In genomic region chr9:55010588-55011350, GRCm38 (mm10) we compare ENCODE assay signal across 18 mouse cellular contexts. TPM values are rescaled to one million over a fixed set of nuclear protein-coding genes. Genes with fewer than 3 reads are reported as not detected.
DNase-seq lines count a peak whose midpoint lies in the region; ATAC-seq and TF ChIP-seq lines count a peak whose summit lies in the region.
"Had no signal": no experiment of that assay in that cellular context is flagged by ENCODE, and none has a peak within 500 bp of the region (broad histone marks: within the 10 kb centered on the region; RNA-seq: fewer than 3 reads in every experiment).

No protein-coding gene starts in this region.

- peak; percentile 42 for DNase-seq in embryo, embryonic 10 days (ENCODE audit: low spot score)
- no peak for DNase-seq in embryo, embryonic 9.5 days (ENCODE audit: extremely low spot score)
- DNase-seq in midbrain, postnatal 0 days (ENCODE audit: low spot score) = no peak
- peak; percentile 7 for DNase-seq in MEL (ENCODE audit: low read depth, low spot score)
- no peak for DNase-seq in cerebellum, postnatal 25 days
- DNase-seq: cerebellum, postnatal 14 days; gastrocnemius, postnatal 10 days; kidney, adult 9 months; layer of hippocampus, adult 9-11 months; left cerebral cortex, postnatal 4 days; liver, postnatal 0 days had no signal

- H3K27me3 ChIP-seq in midbrain, postnatal 0 days (ENCODE audit: insufficient read depth, low read length) = no peaks in the 10 kb centered on the region
- H3K27me3 ChIP-seq in midbrain, embryonic 13.5 days = no peaks in the 10 kb centered on the region
- peaks cover 8 to 16% of the 10 kb centered on the region in 2 experiments for H3K27me3 ChIP-seq in MEL (ENCODE audit: control insufficient read depth in 1 of 2, insufficient read depth in 2 of 2, low read length in 2 of 2)
- H3K27me3 ChIP-seq in intestine, postnatal 0 days (replicated peaks; ENCODE audit: control insufficient read depth, insufficient read depth, low read length) = no peaks in the 10 kb centered on the region
- H3K27me3 ChIP-seq: forebrain, embryonic 15.5 days; hindbrain, embryonic 13.5 days had no signal

- TF ChIP-seq CTCF in midbrain, postnatal 0 days (IDR thresholded peaks at IDR 0.05) = 0 out of 2 replicates have a peak, but pooled peaks have one; percentile 20
- no peak for TF ChIP-seq CTCF in MEL (IDR thresholded peaks at IDR 0.05 in 2 of 3, conservative IDR thresholded peaks at IDR 0.05 in 1 of 3; ENCODE audit: control insufficient read depth in 1 of 3, insufficient read depth in 1 of 3, low read depth in 2 of 3, low read length in 3 of 3, poor library complexity in 1 of 3, severe bottlenecking in 1 of 3)
- TF ChIP-seq CTCF in intestine, postnatal 0 days (IDR thresholded peaks at IDR 0.05; ENCODE audit: low read depth) = peak; percentile 58

- no peak overlapping the region for H3K4me2 ChIP-seq in midbrain, postnatal 0 days (ENCODE audit: low read depth, low read length, poor library complexity, severe bottlenecking)
- no peak overlapping the region for H3K4me2 ChIP-seq in midbrain, embryonic 13.5 days (replicated peaks)
- no peak overlapping the region for H3K4me2 ChIP-seq in intestine, postnatal 0 days (replicated peaks; ENCODE audit: low read depth)
- H3K4me2 ChIP-seq: forebrain, embryonic 15.5 days; heart, embryonic 13.5 days; hindbrain, embryonic 13.5 days had no signal

- WGBS in midbrain, postnatal 0 days = 50% methylated on average over 6 of the region's 6 CpGs
- WGBS in midbrain, embryonic 13.5 days = 57% methylated on average over 6 of the region's 6 CpGs
- WGBS in intestine, postnatal 0 days = 26% methylated on average over 6 of the region's 6 CpGs

- no peak for TF ChIP-seq EP300 in MEL (IDR thresholded peaks at IDR 0.05; ENCODE audit: low read depth in 1 of 2, low read length in 2 of 2)

- TF ChIP-seq POLR2A in MEL (IDR thresholded peaks at IDR 0.05; ENCODE audit: control insufficient read depth in 1 of 2, insufficient read depth in 1 of 2, low read depth in 1 of 2, low read length in 2 of 2, poor library complexity in 1 of 2) = no peak

- peaks cover 3% of the 10 kb centered on the region; the same call in 1 of the 2 replicates for H3K9me3 ChIP-seq in midbrain, postnatal 0 days (ENCODE audit: low read length)
- H3K9me3 ChIP-seq in midbrain, embryonic 13.5 days = no peaks in the 10 kb centered on the region
- H3K9me3 ChIP-seq in MEL (replicated peaks; ENCODE audit: insufficient read depth, low read length) = no peaks in the 10 kb centered on the region
- H3K9me3 ChIP-seq in intestine, postnatal 0 days (ENCODE audit: control insufficient read depth) = no peaks in the 10 kb centered on the region
- H3K9me3 ChIP-seq: forebrain, embryonic 15.5 days; heart, embryonic 13.5 days; hindbrain, embryonic 13.5 days had no signal

- no peaks in the 10 kb centered on the region for H3K79me2 ChIP-seq in MEL (ENCODE audit: control insufficient read depth, insufficient read depth, low read length, poor library complexity)

- no peaks in the 10 kb centered on the region for H3K4me1 ChIP-seq in midbrain, postnatal 0 days (ENCODE audit: insufficient read depth, low read length)
- H3K4me1 ChIP-seq in midbrain, embryonic 13.5 days (replicated peaks) = no peaks in the 10 kb centered on the region
- H3K4me1 ChIP-seq in MEL (ENCODE audit: control insufficient read depth in 1 of 2, insufficient read depth in 2 of 2, low read length in 2 of 2) = no peaks in the 10 kb centered on the region
- H3K4me1 ChIP-seq in intestine, postnatal 0 days (replicated peaks; ENCODE audit: control insufficient read depth, insufficient read depth, low read length) = no peaks in the 10 kb centered on the region
- H3K4me1 ChIP-seq: forebrain, embryonic 15.5 days; heart, embryonic 13.5 days had no signal

- H3K27ac ChIP-seq in midbrain, postnatal 0 days (ENCODE audit: low read depth, low read length) = no peak overlapping the region
- no peak overlapping the region for H3K27ac ChIP-seq in midbrain, embryonic 13.5 days
- H3K27ac ChIP-seq in MEL (ENCODE audit: control insufficient read depth, low read depth, low read length) = no peak overlapping the region
- no peak overlapping the region for H3K27ac ChIP-seq in intestine, postnatal 0 days (ENCODE audit: low read depth, low read length)
- H3K27ac ChIP-seq: forebrain, embryonic 15.5 days; heart, embryonic 13.5 days; hindbrain, embryonic 13.5 days had no signal

- H3K9ac ChIP-seq in midbrain, postnatal 0 days (replicated peaks; ENCODE audit: low read length, poor library complexity, severe bottlenecking) = no peak overlapping the region
- no peak overlapping the region for H3K9ac ChIP-seq in midbrain, embryonic 13.5 days (replicated peaks)
- H3K9ac ChIP-seq in MEL (ENCODE audit: control insufficient read depth, low read depth, low read length, poor library complexity, severe bottlenecking) = no peak overlapping the region
- H3K9ac ChIP-seq in intestine, postnatal 0 days (ENCODE audit: low read depth, low read length) = no peak overlapping the region
- H3K9ac ChIP-seq: forebrain, embryonic 15.5 days; heart, embryonic 13.5 days; hindbrain, embryonic 13.5 days; liver, postnatal 0 days had no signal

- H3K4me3 ChIP-seq in midbrain, postnatal 0 days (ENCODE audit: low read depth, low read length) = no peak overlapping the region
- no peak overlapping the region for H3K4me3 ChIP-seq in midbrain, embryonic 13.5 days (replicated peaks)
- H3K4me3 ChIP-seq in MEL (ENCODE audit: control insufficient read depth in 1 of 2, insufficient read depth in 1 of 2, low read depth in 2 of 2, low read length in 2 of 2) = no peak overlapping the region
- H3K4me3 ChIP-seq in intestine, postnatal 0 days (ENCODE audit: low read depth, low read length) = no peak overlapping the region
- H3K4me3 ChIP-seq: forebrain, embryonic 15.5 days; heart, embryonic 13.5 days; hindbrain, embryonic 13.5 days had no signal

- no peak for ATAC-seq in midbrain, postnatal 0 days (ENCODE audit: low FRiP score)
- no peak for ATAC-seq in midbrain, embryonic 13.5 days
- peak; percentile 60 for ATAC-seq in intestine, postnatal 0 days
- ATAC-seq in megakaryocyte-erythroid progenitor cell, adult 5-6 weeks (replicated peaks; ENCODE audit: low FRiP score, low TSS enrichment, poor library complexity, severe bottlenecking) = no peak; the same call in 1 of the 2 replicates
- ATAC-seq: forebrain, embryonic 15.5 days; liver, postnatal 0 days had no signal

- TF ChIP-seq RAD21 in MEL (IDR thresholded peaks at IDR 0.05; ENCODE audit: low read depth, low read length) = no peak

- H3K36me3 ChIP-seq in midbrain, postnatal 0 days (ENCODE audit: insufficient read depth, low read length) = no peaks in the 10 kb centered on the region; the same call in none of the 2 replicates
- H3K36me3 ChIP-seq in midbrain, embryonic 13.5 days = peaks cover 12% of the 10 kb centered on the region
- H3K36me3 ChIP-seq in MEL (ENCODE audit: control insufficient read depth in 1 of 2, insufficient read depth in 2 of 2, low read length in 2 of 2) = no peaks in the 10 kb centered on the region
- H3K36me3 ChIP-seq in intestine, postnatal 0 days (ENCODE audit: control insufficient read depth, insufficient read depth) = no peaks in the 10 kb centered on the region
- H3K36me3 ChIP-seq: forebrain, embryonic 15.5 days; heart, embryonic 13.5 days had no signal

RNA-seq across cellular contexts. Expression of gene Chrna3, which starts 15.6 kb away (rescaled TPM):
- total RNA-seq in midbrain, postnatal 0 days (2014; rRNA removed) = 9.6 and 12.1 TPM in 2 replicates
- polyA plus RNA-seq in midbrain, postnatal 0 days (2015; fragmentation: Nextera tagmentation; extraction: Ambion mirVana) = 15.8 and 16.5 TPM in 2 replicates
- 10.6 and 11.5 TPM in 2 replicates for polyA plus RNA-seq in midbrain, embryonic 13.5 days (2015; fragmentation: Nextera tagmentation; extraction: Ambion mirVana)
- not detected in 2 replicates for total RNA-seq in MEL (2012; rRNA removed)
- not detected for polyA plus RNA-seq in MEL (2012; ENCODE audit: insufficient read depth in 1 of 2, insufficient read length in 2 of 2, low read depth in 1 of 2, low replicate concordance in 2 of 2, missing spikeins in 1 of 2)
- 5.3 and 5.4 TPM in 2 replicates for polyA plus RNA-seq in intestine, postnatal 0 days (2015; fragmentation: Nextera tagmentation; extraction: Ambion mirVana)
- not detected in 2 replicates for total RNA-seq in megakaryocyte-erythroid progenitor cell, adult 5-6 weeks (2014; fragmentation: Nextera tagmentation)
- not detected in 2 replicates for total RNA-seq in megakaryocyte-erythroid progenitor cell, adult 5-6 weeks (2017)
- polyA plus RNA-seq: liver, postnatal 0 days; spleen, adult 2 months had no signal

RNA-seq across cellular contexts. Expression of gene Chrna5, which starts 30.1 kb away (rescaled TPM):
- 3.1 and 3.8 TPM in 2 replicates for total RNA-seq in midbrain, postnatal 0 days (2014; rRNA removed)
- 1.8 and 2.1 TPM in 2 replicates for polyA plus RNA-seq in midbrain, postnatal 0 days (2015; fragmentation: Nextera tagmentation; extraction: Ambion mirVana)
- 2.9 and 4.0 TPM in 2 replicates for polyA plus RNA-seq in midbrain, embryonic 13.5 days (2015; fragmentation: Nextera tagmentation; extraction: Ambion mirVana)
- total RNA-seq in MEL (2012; rRNA removed) = not detected in 2 replicates
- not detected for polyA plus RNA-seq in MEL (2012; ENCODE audit: insufficient read depth in 1 of 2, insufficient read length in 2 of 2, low read depth in 1 of 2, low replicate concordance in 2 of 2, missing spikeins in 1 of 2)
- polyA plus RNA-seq in intestine, postnatal 0 days (2015; fragmentation: Nextera tagmentation; extraction: Ambion mirVana) = 1.0 and 1.3 TPM in 2 replicates
- total RNA-seq in megakaryocyte-erythroid progenitor cell, adult 5-6 weeks (2014; fragmentation: Nextera tagmentation) = not detected in 2 replicates
- total RNA-seq in megakaryocyte-erythroid progenitor cell, adult 5-6 weeks (2017) = not detected in 2 replicates
- total RNA-seq: gastrocnemius, postnatal 10 days had no signal
- polyA plus RNA-seq: liver, postnatal 0 days; spleen, adult 2 months had no signal

RNA-seq across cellular contexts. Expression of gene Chrnb4, which starts 37.8 kb away (rescaled TPM):
- total RNA-seq in midbrain, postnatal 0 days (2014; rRNA removed) = 2.0 and 5.0 TPM in 2 replicates
- polyA plus RNA-seq in midbrain, postnatal 0 days (2015; fragmentation: Nextera tagmentation; extraction: Ambion mirVana) = 2.4 and 2.5 TPM in 2 replicates
- 0.89 and 0.99 TPM in 2 replicates for polyA plus RNA-seq in midbrain, embryonic 13.5 days (2015; fragmentation: Nextera tagmentation; extraction: Ambion mirVana)
- total RNA-seq in MEL (2012; rRNA removed) = not detected in 2 replicates
- polyA plus RNA-seq in MEL (2012; ENCODE audit: insufficient read depth in 1 of 2, insufficient read length in 2 of 2, low read depth in 1 of 2, low replicate concordance in 2 of 2, missing spikeins in 1 of 2) = under 1 TPM in 1 of 2 experiments, not detected in 1; 0.01 TPM
- polyA plus RNA-seq in intestine, postnatal 0 days (2015; fragmentation: Nextera tagmentation; extraction: Ambion mirVana) = 2.3 and 3.1 TPM in 2 replicates
- total RNA-seq in megakaryocyte-erythroid progenitor cell, adult 5-6 weeks (2014; fragmentation: Nextera tagmentation) = not detected in 2 replicates
- not detected in 2 replicates for total RNA-seq in megakaryocyte-erythroid progenitor cell, adult 5-6 weeks (2017)
- polyA plus RNA-seq: liver, postnatal 0 days had no signal

RNA-seq across cellular contexts. Expression of gene AY074887, which starts 60.0 kb away (rescaled TPM):
- not detected in 2 replicates for total RNA-seq in midbrain, postnatal 0 days (2014; rRNA removed)
- 0.53 and 1.2 TPM in 2 replicates for polyA plus RNA-seq in midbrain, postnatal 0 days (2015; fragmentation: Nextera tagmentation; extraction: Ambion mirVana)
- polyA plus RNA-seq in midbrain, embryonic 13.5 days (2015; fragmentation: Nextera tagmentation; extraction: Ambion mirVana) = 1.1 and 1.2 TPM in 2 replicates
- total RNA-seq in MEL (2012; rRNA removed) = not detected in 2 replicates
- polyA plus RNA-seq in MEL (2012; ENCODE audit: insufficient read depth in 1 of 2, insufficient read length in 2 of 2, low read depth in 1 of 2, low replicate concordance in 2 of 2, missing spikeins in 1 of 2) = under 1 TPM in 1 of 2 experiments, not detected in 1; 0.32 TPM
- polyA plus RNA-seq in intestine, postnatal 0 days (2015; fragmentation: Nextera tagmentation; extraction: Ambion mirVana) = 0.41 and 0.47 TPM in 2 replicates
- not detected in 2 replicates for total RNA-seq in megakaryocyte-erythroid progenitor cell, adult 5-6 weeks (2014; fragmentation: Nextera tagmentation)
- total RNA-seq in megakaryocyte-erythroid progenitor cell, adult 5-6 weeks (2017) = not detected in 2 replicates
- total RNA-seq: gastrocnemius, postnatal 10 days; left cerebral cortex, postnatal 4 days had no signal
- polyA plus RNA-seq: spleen, adult 2 months had no signal

Comparison
In these comparisons a context has a peak if more than half of its experiments do, and no peak if none do; other contexts are left out.
1. DNase-seq: peak in embryo, embryonic 10 days (single experiment) and MEL (single experiment); none in embryo, embryonic 9.5 days (single experiment), midbrain, postnatal 0 days (single experiment) and cerebellum, postnatal 25 days (0 of 2).
2. CTCF ChIP-seq: peak in midbrain, postnatal 0 days (single experiment) and intestine, postnatal 0 days (single experiment); none in MEL (0 of 3).